ENCODE assay signal across 16 mouse cellular contexts in the genomic region with DNA sequence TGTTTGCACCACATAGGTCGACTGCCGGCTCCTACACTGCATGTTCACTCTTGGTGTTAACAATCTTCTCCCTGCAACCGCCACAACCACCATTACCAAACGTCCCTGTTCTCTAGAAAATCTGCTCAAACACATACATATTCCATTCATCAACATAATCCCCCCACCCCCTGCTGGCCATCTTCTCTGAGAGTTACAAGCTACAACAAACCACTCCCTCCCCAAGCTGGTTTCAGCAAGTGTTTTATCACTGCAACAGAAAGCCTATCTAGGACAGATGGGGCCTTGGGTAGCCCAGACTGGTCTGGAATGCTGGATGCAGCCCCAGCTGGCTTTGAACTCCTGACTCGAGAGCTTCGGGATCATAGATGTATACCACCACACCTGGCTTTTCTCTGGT. TPM values are rescaled to one million over a fixed set of nuclear protein-coding genes. Genes with fewer than 3 reads are reported as not detected.
DNase-seq lines count a peak whose midpoint lies in the region; ATAC-seq and TF ChIP-seq lines count a peak whose summit lies in the region.
"Had no signal": no experiment of that assay in that cellular context is flagged by ENCODE, and none has a peak within 500 bp of the region (broad histone marks: within the 10 kb centered on the region; RNA-seq: fewer than 3 reads in every experiment).

No protein-coding gene starts in this region.

- intact Hi-C loops in gastrocnemius, adult 2 months (cut with DNase I) = no loop called here

- H3K9me3 ChIP-seq in midbrain, embryonic 12.5 days = no peaks in the 10 kb centered on the region
- H3K9me3 ChIP-seq in midbrain, embryonic 11.5 days (ENCODE audit: control insufficient read depth, low read length) = no peaks in the 10 kb centered on the region
- H3K9me3 ChIP-seq: embryonic facial prominence, embryonic 10.5 days; heart, embryonic 13.5 days; liver, embryonic 15.5 days; neural tube, embryonic 12.5 days had no signal

- 85% methylated on average over 6 of the region's 6 CpGs for WGBS in midbrain, embryonic 12.5 days
- 86% methylated on average over 6 of the region's 6 CpGs for WGBS in midbrain, embryonic 11.5 days

- no peak for TF ChIP-seq POLR2A in bone marrow macrophage, adult 2 months (IDR thresholded peaks at IDR 0.05; ENCODE audit: borderline replicate concordance, low read depth, low read length)

- H3K4me3 ChIP-seq in gastrocnemius, adult 2 months = peak overlapping the region; percentile 8; the same call in 1 of the 2 replicates
- no peak overlapping the region for H3K4me3 ChIP-seq in midbrain, embryonic 12.5 days
- H3K4me3 ChIP-seq in midbrain, embryonic 11.5 days (ENCODE audit: low read depth, low read length) = no peak overlapping the region
- H3K4me3 ChIP-seq in bone marrow macrophage, adult 2 months (ENCODE audit: insufficient read depth, low read length) = peak overlapping the region; percentile 25
- H3K4me3 ChIP-seq: embryonic facial prominence, embryonic 10.5 days; neural tube, embryonic 12.5 days had no signal

- peaks cover 24% of the 10 kb centered on the region for H3K4me1 ChIP-seq in midbrain, embryonic 12.5 days
- peaks cover 5% of the 10 kb centered on the region; the same call in 1 of the 2 replicates for H3K4me1 ChIP-seq in midbrain, embryonic 11.5 days (ENCODE audit: control insufficient read depth, insufficient read depth, low read length)
- H3K4me1 ChIP-seq in bone marrow macrophage, adult 2 months (ENCODE audit: control insufficient read depth, insufficient read depth, low read length) = peaks cover 28% of the 10 kb centered on the region

- H3K36me3 ChIP-seq in midbrain, embryonic 12.5 days = no peaks in the 10 kb centered on the region
- H3K36me3 ChIP-seq in midbrain, embryonic 11.5 days (ENCODE audit: control insufficient read depth, insufficient read depth, low read length) = no peaks in the 10 kb centered on the region
- H3K36me3 ChIP-seq: embryonic facial prominence, embryonic 10.5 days; heart, embryonic 13.5 days; liver, embryonic 15.5 days; neural tube, embryonic 12.5 days had no signal

- peak overlapping the region; percentile 11; the same call in 1 of the 2 replicates for H3K9ac ChIP-seq in midbrain, embryonic 12.5 days (replicated peaks)
- H3K9ac ChIP-seq in midbrain, embryonic 11.5 days (ENCODE audit: low read length) = no peak overlapping the region
- H3K9ac ChIP-seq: liver, embryonic 15.5 days; neural tube, embryonic 12.5 days had no signal

- no peak overlapping the region for H3K4me2 ChIP-seq in midbrain, embryonic 12.5 days (replicated peaks)
- no peak overlapping the region for H3K4me2 ChIP-seq in midbrain, embryonic 11.5 days
- H3K4me2 ChIP-seq: neural tube, embryonic 12.5 days had no signal

- peak overlapping the region; percentile 88 for H3K27ac ChIP-seq in gastrocnemius, adult 2 months
- H3K27ac ChIP-seq in midbrain, embryonic 12.5 days (replicated peaks) = no peak overlapping the region
- no peak overlapping the region for H3K27ac ChIP-seq in midbrain, embryonic 11.5 days (ENCODE audit: low read depth, low read length)
- H3K27ac ChIP-seq in bone marrow macrophage, adult 2 months (ENCODE audit: insufficient read depth, low read depth, low read length) = peak overlapping the region; percentile 99; the same call in 1 of the 2 replicates
- H3K27ac ChIP-seq: neural tube, embryonic 12.5 days had no signal

- H3K27me3 ChIP-seq in midbrain, embryonic 12.5 days = no peaks in the 10 kb centered on the region
- H3K27me3 ChIP-seq in midbrain, embryonic 11.5 days (ENCODE audit: control insufficient read depth, insufficient read depth, low read length) = no peaks in the 10 kb centered on the region
- H3K27me3 ChIP-seq: heart, embryonic 13.5 days; liver, embryonic 15.5 days; neural tube, embryonic 12.5 days had no signal

- ATAC-seq in midbrain, embryonic 12.5 days (ENCODE audit: low FRiP score, low read depth) = no peak
- no peak for ATAC-seq in midbrain, embryonic 11.5 days (ENCODE audit: low FRiP score)

- TF ChIP-seq CTCF in gastrocnemius, adult 2 months (IDR thresholded peaks at IDR 0.05) = no peak
- TF ChIP-seq CTCF in bone marrow macrophage, adult 2 months (IDR thresholded peaks at IDR 0.05; ENCODE audit: low read depth, low read length) = no peak

- no peak for DNase-seq in gastrocnemius, adult 2 months
- DNase-seq in gastrocnemius, postnatal 4 days (ENCODE audit: low spot score in 2 of 2) = no peak
- no peak for DNase-seq in midbrain, embryonic 11.5 days (ENCODE audit: low spot score, missing footprints)
- peak; percentile 38 for DNase-seq in naive thymus-derived CD4-positive, alpha-beta T cell, adult 2 months (ENCODE audit: low read depth)
- no peak for DNase-seq in spleen, adult 18-20 months
- no peak for DNase-seq in lung, postnatal 14 days
- DNase-seq: cerebellum, postnatal 36 days; gastrocnemius, postnatal 25 days; kidney, adult 11 months; right cerebral cortex, postnatal 25 days had no signal

RNA-seq across cellular contexts. Expression of gene Fam160b1, which starts 3.2 kb away (rescaled TPM):
- total RNA-seq in gastrocnemius, adult 2 months (2021) = 10 to 100 TPM; 12.0 to 17.4 TPM
- 10 to 100 TPM; 15.7 to 17.2 TPM for total RNA-seq in gastrocnemius, postnatal 4 days (2021)
- 17.7 and 19.1 TPM in 2 replicates for polyA plus RNA-seq in midbrain, embryonic 12.5 days (2016; fragmentation: Nextera tagmentation; extraction: Ambion mirVana)
- 14.1 and 16.5 TPM in 2 replicates for polyA plus RNA-seq in midbrain, embryonic 11.5 days (2014; fragmentation: Nextera tagmentation; extraction: Ambion mirVana)
- 18.3 and 24.1 TPM in 2 replicates for polyA plus RNA-seq in bone marrow macrophage, adult 2 months (2012; ENCODE audit: insufficient read depth, insufficient read length, missing spikeins)

RNA-seq across cellular contexts. Expression of gene Ablim1, which starts 42.5 kb away (rescaled TPM):
- 10 to 100 TPM; 38.5 to 56.1 TPM for total RNA-seq in gastrocnemius, adult 2 months (2021)
- total RNA-seq in gastrocnemius, postnatal 4 days (2021) = 10 to 100 TPM; 56.8 to 65.5 TPM
- polyA plus RNA-seq in midbrain, embryonic 12.5 days (2016; fragmentation: Nextera tagmentation; extraction: Ambion mirVana) = 23.5 and 24.0 TPM in 2 replicates
- 18.3 and 21.7 TPM in 2 replicates for polyA plus RNA-seq in midbrain, embryonic 11.5 days (2014; fragmentation: Nextera tagmentation; extraction: Ambion mirVana)
- polyA plus RNA-seq in bone marrow macrophage, adult 2 months (2012; ENCODE audit: insufficient read depth, insufficient read length, missing spikeins) = 0.25 TPM in 1 of 2 replicates, not detected in the other

Comparison
In these comparisons a context has a peak if more than half of its experiments do, and no peak if none do; other contexts are left out.
1. H3K27ac ChIP-seq: peak in gastrocnemius, adult 2 months (single experiment) and bone marrow macrophage, adult 2 months (single experiment); none in midbrain, embryonic 12.5 days (single experiment) and midbrain, embryonic 11.5 days (single experiment).
2. H3K4me3 ChIP-seq: peak in gastrocnemius, adult 2 months (single experiment) and bone marrow macrophage, adult 2 months (single experiment); none in midbrain, embryonic 12.5 days (single experiment) and midbrain, embryonic 11.5 days (single experiment).
3. RNA of gene Ablim1, which starts 42.5 kb away (polyA plus RNA-seq): 23.5 to 24.0 TPM in midbrain, embryonic 12.5 days and 18.3 to 21.7 TPM in midbrain, embryonic 11.5 days; 0.25 TPM in bone marrow macrophage, adult 2 months; every median in the first group is over 10 times any median in the second.